Mouse (Mus musculus): Measurements from ENCODE around the gene Srgn.

GRCm38 (mm10) chr10:62544316-62544715 lies 17.1 kb upstream of the Srgn start:
- TF ChIP-seq CTCF (IDR thresholded peaks at IDR 0.05) (no peak), EP300 (IDR thresholded peaks at IDR 0.05) (no peak)
